Mouse (Mus musculus) heart, embryonic 14.5 days (tissue): ENCODE data around the gene Gm3164. TPM values are rescaled to one million over a fixed set of nuclear protein-coding genes. Genes with fewer than 3 reads are reported as not detected.

Experiments used
- polyA plus RNA-seq: library from polyadenylated mRNA; unstranded; fragments of >200 nt; fragmentation: Nextera tagmentation; extraction: Ambion mirVana; gene quantifications from 2 replicates; pipeline ENCODE4 v1.2.1, GENCODE M21; 2014

Gm3164 gene
- polyA plus RNA-seq, 1 experiment from 2014 or later = 0.55 TPM

Other genes with a start within 250 kb of the Gm3164 start
- 0.26 and 0.27 TPM in 2 replicates for gene Gm2974, start 232.9 kb upstream of the Gm3164 start, polyA plus RNA-seq
- not detected in 2 replicates for gene Gm3138, start 165.8 kb upstream of the Gm3164 start, polyA plus RNA-seq
- not detected in 2 replicates for gene Gm3149, start 98.2 kb upstream of the Gm3164 start, polyA plus RNA-seq
- gene 2610042L04Rik, start 80.7 kb upstream of the Gm3164 start, polyA plus RNA-seq = 0.13 and 0.28 TPM in 2 replicates
- gene Gm3159, start 17.9 kb upstream of the Gm3164 start, polyA plus RNA-seq = 0.15 TPM in 1 of 2 replicates, not detected in the other
- not detected in 2 replicates for gene Gm3173, start 15.5 kb downstream of the Gm3164 start, polyA plus RNA-seq
- not detected in 2 replicates for gene Gm3182, start 66.3 kb downstream of the Gm3164 start, polyA plus RNA-seq
- not detected in 2 replicates for gene Gm3047, start 140.0 kb downstream of the Gm3164 start, polyA plus RNA-seq
- gene Gm8159, start 216.9 kb downstream of the Gm3164 start, polyA plus RNA-seq = 0.14 TPM in 1 of 2 replicates, not detected in the other
- 0.15 TPM in 1 of 2 replicates, not detected in the other for gene Gm3239, start 248.7 kb downstream of the Gm3164 start, polyA plus RNA-seq